Mouse (Mus musculus): ENCODE results near the gene Ift22. TPM values are rescaled to one million over a fixed set of nuclear protein-coding genes. Genes with fewer than 3 reads are reported as not detected.

Gene Ift22
- polyA plus RNA-seq, 1 experiment = 19.6 TPM

- H3K27me3 ChIP-seq (ENCODE audit: control insufficient read depth, insufficient read depth, insufficient read length) = peaks cover 9% of the 10 kb centered on the region
- H3K79me2 ChIP-seq (ENCODE audit: control insufficient read depth, insufficient read depth) = no peaks in the 10 kb centered on the region
- peak within 1 kb of the TSS; percentile 5 for H3K4me2 ChIP-seq (ENCODE audit: low read depth)
- TF ChIP-seq TCF3 (IDR thresholded peaks at IDR 0.05; ENCODE audit: insufficient read length, low read depth) (no peak), SRF (IDR thresholded peaks at IDR 0.05; ENCODE audit: control insufficient read depth, insufficient read length, low read depth) (no peak), MYOG (IDR thresholded peaks at IDR 0.05; ENCODE audit: control insufficient read depth in 1 of 3, insufficient read depth in 1 of 3, insufficient read length in 2 of 3, low read depth in 2 of 3) (no peak), TCF12 (IDR thresholded peaks at IDR 0.05; ENCODE audit: insufficient read depth, poor library complexity, severe bottlenecking) (no peak), USF1 (IDR thresholded peaks at IDR 0.05; ENCODE audit: low read depth) (no peak), E2F4 (IDR thresholded peaks at IDR 0.05; ENCODE audit: insufficient read depth) (no peak)
- no peak within 1 kb of the TSS for H3K4me3 ChIP-seq
- no peaks in the 10 kb centered on the region for H3K36me3 ChIP-seq (ENCODE audit: control insufficient read depth, insufficient read depth)
- no peak within 1 kb of the TSS for H3ac ChIP-seq (ENCODE audit: control insufficient read depth, insufficient read length)
Measured at GRCm38 (mm10) chr5:136882788-136883439, 25.0 kb upstream of the Ift22 start, which contains the start of gene Col26a1. Col26a1 (minus strand) TSS chr5:136883209.

DNA sequence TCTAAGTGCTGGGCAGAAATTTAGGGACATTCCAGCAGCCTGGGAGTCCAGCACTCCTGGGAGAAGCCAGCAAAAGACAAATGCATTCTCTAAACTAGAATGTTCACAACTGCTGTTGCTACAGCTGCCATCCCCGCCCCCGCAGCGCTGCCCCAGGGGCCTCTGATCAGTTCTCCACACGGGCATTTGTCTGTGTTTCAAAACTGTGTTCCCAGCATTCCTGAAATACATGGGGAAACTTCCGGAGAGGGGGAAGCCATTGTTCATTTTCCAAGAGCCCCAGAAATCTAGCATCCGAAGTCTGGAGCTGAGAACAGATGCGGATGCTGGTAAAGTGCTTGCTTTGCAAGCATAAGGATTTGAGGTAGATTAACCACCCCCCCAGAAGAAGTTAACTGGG is 21.0 kb upstream of the Ift22 start:
- Histone ChIP-seq H3K4me3 (no peak overlapping the region), H3K4me2 (ENCODE audit: low read depth) (peak overlapping the region; percentile 42), H3K79me2 (ENCODE audit: control insufficient read depth, insufficient read depth) (no peaks in the 10 kb centered on the region), H3K27me3 (ENCODE audit: control insufficient read depth, insufficient read depth, insufficient read length) (peaks cover 9% of the 10 kb centered on the region), H3K36me3 (ENCODE audit: control insufficient read depth, insufficient read depth) (no peaks in the 10 kb centered on the region), H3ac (ENCODE audit: control insufficient read depth, insufficient read length) (no peak overlapping the region)
- TF ChIP-seq USF1 (IDR thresholded peaks at IDR 0.05; ENCODE audit: low read depth) (no peak), REST (IDR thresholded peaks at IDR 0.05; ENCODE audit: insufficient read depth, insufficient read length) (no peak), MYOG (IDR thresholded peaks at IDR 0.05; ENCODE audit: control insufficient read depth in 1 of 3, insufficient read depth in 1 of 3, insufficient read length in 2 of 3, low read depth in 2 of 3) (peak in 2 of 3 experiments; percentile 61 to 90), MYOD1 (IDR thresholded peaks at IDR 0.05; ENCODE audit: control insufficient read depth in 1 of 3, insufficient read length in 2 of 3, low read depth in 2 of 3) (peak in 2 of 3 experiments; percentile 89 to 94), TCF12 (IDR thresholded peaks at IDR 0.05; ENCODE audit: insufficient read depth, poor library complexity, severe bottlenecking) (peak; percentile 59), POLR2A (IDR thresholded peaks at IDR 0.05; ENCODE audit: insufficient read length, low read depth) (no peak), E2F4 (IDR thresholded peaks at IDR 0.05; ENCODE audit: insufficient read depth) (no peak), POLR2AphosphoS2 (IDR thresholded peaks at IDR 0.05; ENCODE audit: insufficient read length, low read depth) (no peak), CEBPB (IDR thresholded peaks at IDR 0.05; ENCODE audit: insufficient read depth, poor library complexity, severe bottlenecking) (no peak), TCF3 (IDR thresholded peaks at IDR 0.05; ENCODE audit: insufficient read length, low read depth) (peak; percentile 28), SRF (IDR thresholded peaks at IDR 0.05; ENCODE audit: control insufficient read depth, insufficient read length, low read depth) (no peak), MAX (IDR thresholded peaks at IDR 0.05; ENCODE audit: low read depth) (no peak)

- no peaks in the 10 kb centered on the region for H3K79me2 ChIP-seq (ENCODE audit: control insufficient read depth, insufficient read depth)
- H3K4me2 ChIP-seq (ENCODE audit: low read depth) = no peak overlapping the region
- H3ac ChIP-seq (ENCODE audit: control insufficient read depth, insufficient read length) = no peak overlapping the region
- no peaks in the 10 kb centered on the region for H3K36me3 ChIP-seq (ENCODE audit: control insufficient read depth, insufficient read depth)
- no peaks in the 10 kb centered on the region for H3K27me3 ChIP-seq (ENCODE audit: control insufficient read depth, insufficient read depth, insufficient read length)
- TF ChIP-seq SRF (IDR thresholded peaks at IDR 0.05; ENCODE audit: control insufficient read depth, insufficient read length, low read depth) = no peak
- TF ChIP-seq POLR2A (IDR thresholded peaks at IDR 0.05; ENCODE audit: insufficient read length, low read depth) = no peak
- no peak for TF ChIP-seq TCF12 (IDR thresholded peaks at IDR 0.05; ENCODE audit: insufficient read depth, poor library complexity, severe bottlenecking)
- TF ChIP-seq USF1 (IDR thresholded peaks at IDR 0.05; ENCODE audit: low read depth) = no peak
- no peak for TF ChIP-seq CEBPB (IDR thresholded peaks at IDR 0.05; ENCODE audit: insufficient read depth, poor library complexity, severe bottlenecking)
- TF ChIP-seq MYOG (IDR thresholded peaks at IDR 0.05; ENCODE audit: control insufficient read depth in 1 of 3, insufficient read depth in 1 of 3, insufficient read length in 2 of 3, low read depth in 2 of 3) = no peak
- no peak for TF ChIP-seq MAX (IDR thresholded peaks at IDR 0.05; ENCODE audit: low read depth)
- TF ChIP-seq TCF3 (IDR thresholded peaks at IDR 0.05; ENCODE audit: insufficient read length, low read depth) = no peak
- H3K4me3 ChIP-seq = no peak overlapping the region
Measured at GRCm38 (mm10) chr5:136888539-136889355, 19.2 kb upstream of the Ift22 start.

DNA sequence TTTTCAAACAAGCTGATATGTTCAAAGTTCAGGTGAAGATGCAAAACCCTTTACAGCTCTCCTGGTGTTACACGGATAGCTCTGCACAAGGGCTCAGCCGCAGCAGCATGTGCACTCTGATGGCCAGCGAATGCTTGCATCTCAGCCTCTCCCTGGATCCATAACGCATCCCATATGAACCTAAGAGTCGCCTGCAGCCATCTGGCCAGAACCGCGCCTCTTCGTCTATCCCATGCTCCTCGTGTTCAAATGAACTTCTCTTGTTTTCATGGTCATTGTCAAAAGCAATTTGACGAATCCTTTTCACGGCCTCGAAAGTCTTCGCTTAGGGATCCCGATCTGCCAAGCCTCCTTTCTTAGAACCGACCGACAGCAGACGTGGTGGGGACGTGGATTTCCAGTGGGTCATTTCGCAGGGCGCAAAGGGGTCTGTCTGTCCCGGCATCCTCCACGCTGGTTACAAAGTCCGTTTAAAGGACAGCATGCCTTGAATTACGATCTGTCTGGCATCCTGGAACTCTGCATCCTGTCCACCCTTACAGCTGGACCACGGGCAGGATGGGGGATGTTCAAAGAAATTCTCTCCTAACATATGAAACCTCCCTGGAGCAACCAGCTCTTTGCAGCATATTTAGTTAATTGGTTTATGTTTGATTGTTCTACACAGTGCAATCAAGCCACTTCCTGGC is 13.0 kb upstream of the Ift22 start:
- TF ChIP-seq E2F4 (IDR thresholded peaks at IDR 0.05; ENCODE audit: insufficient read depth) = no peak
- no peak for TF ChIP-seq TCF3 (IDR thresholded peaks at IDR 0.05; ENCODE audit: insufficient read length, low read depth)
- TF ChIP-seq CEBPB (IDR thresholded peaks at IDR 0.05; ENCODE audit: insufficient read depth, poor library complexity, severe bottlenecking) = no peak
- TF ChIP-seq USF1 (IDR thresholded peaks at IDR 0.05; ENCODE audit: low read depth) = no peak
- no peak for TF ChIP-seq REST (IDR thresholded peaks at IDR 0.05; ENCODE audit: insufficient read depth, insufficient read length)
- TF ChIP-seq MYOG (IDR thresholded peaks at IDR 0.05; ENCODE audit: control insufficient read depth in 1 of 3, insufficient read depth in 1 of 3, insufficient read length in 2 of 3, low read depth in 2 of 3) = no peak
- TF ChIP-seq TCF12 (IDR thresholded peaks at IDR 0.05; ENCODE audit: insufficient read depth, poor library complexity, severe bottlenecking) = no peak
- TF ChIP-seq MYOD1 (IDR thresholded peaks at IDR 0.05; ENCODE audit: control insufficient read depth in 1 of 3, insufficient read length in 2 of 3, low read depth in 2 of 3) = no peak
- TF ChIP-seq SRF (IDR thresholded peaks at IDR 0.05; ENCODE audit: control insufficient read depth, insufficient read length, low read depth) = no peak
- TF ChIP-seq MAX (IDR thresholded peaks at IDR 0.05; ENCODE audit: low read depth) = no peak
- no peak for TF ChIP-seq POLR2A (IDR thresholded peaks at IDR 0.05; ENCODE audit: insufficient read length, low read depth)
- H3K79me2 ChIP-seq (ENCODE audit: control insufficient read depth, insufficient read depth) = no peaks in the 10 kb centered on the region
- H3K4me3 ChIP-seq = no peak overlapping the region
- no peak overlapping the region for H3K4me2 ChIP-seq (ENCODE audit: low read depth)
- no peak overlapping the region for H3ac ChIP-seq (ENCODE audit: control insufficient read depth, insufficient read length)
- peaks cover 5% of the 10 kb centered on the region for H3K27me3 ChIP-seq (ENCODE audit: control insufficient read depth, insufficient read depth, insufficient read length)
- H3K36me3 ChIP-seq (ENCODE audit: control insufficient read depth, insufficient read depth) = no peaks in the 10 kb centered on the region
